Mouse (Mus musculus) thymus, postnatal 0 days (tissue): ENCODE results near the gene Cacna1c. TPM values are rescaled to one million over a fixed set of nuclear protein-coding genes. Genes with fewer than 3 reads are reported as not detected.

Source experiments
- DNase-seq: peaks from one replicate; pipeline ENCODE4 v3.0.0-alpha.2; 2015; ENCODE audit warnings: low spot score
- polyA plus RNA-seq: library from polyadenylated mRNA; unstranded; fragments of >200 nt; fragmentation: Nextera tagmentation; extraction: Ambion mirVana; gene quantifications from 2 replicates; pipeline ENCODE4 v1.2.1, GENCODE M21; 2015

The Cacna1c gene
- polyA plus RNA-seq, 1 experiment from 2014 or later: 0.96 TPM

GRCm38 (mm10) chr6:118966904-118967303, 229.3 kb downstream of the Cacna1c start:
- DNase-seq: no peak

- DNase-seq: peak; percentile 23
Observed at GRCm38 (mm10) chr6:118965577-118965976, 230.6 kb downstream of the Cacna1c start.

- DNase-seq: no peak
Observed at GRCm38 (mm10) chr6:118963806-118964205, 232.4 kb downstream of the Cacna1c start.

- DNase-seq: no peak
Observed at GRCm38 (mm10) chr6:118963283-118963682, 232.9 kb downstream of the Cacna1c start.

- no peak for DNase-seq
Observed at GRCm38 (mm10) chr6:118958529-118958928, 237.7 kb downstream of the Cacna1c start.

- DNase-seq: no peak
Observed at GRCm38 (mm10) chr6:118956234-118956633, 240.0 kb downstream of the Cacna1c start.

- DNase-seq: no peak
Observed at GRCm38 (mm10) chr6:118955777-118956176, 240.4 kb downstream of the Cacna1c start.

GRCm38 (mm10) chr6:118954988-118955554, 241.1 kb downstream of the Cacna1c start:
- no peak for DNase-seq

- no peak for DNase-seq
Observed at GRCm38 (mm10) chr6:118952377-118952776, 243.8 kb downstream of the Cacna1c start.

- no peak for DNase-seq
Observed at GRCm38 (mm10) chr6:118950190-118950589, 246.0 kb downstream of the Cacna1c start.

- DNase-seq: no peak
Observed at GRCm38 (mm10) chr6:118947286-118947685, 248.9 kb downstream of the Cacna1c start.

GRCm38 (mm10) chr6:118946660-118947059, 249.6 kb downstream of the Cacna1c start:
- no peak for DNase-seq

- no peak for DNase-seq
Observed at GRCm38 (mm10) chr6:118944093-118944492, 252.1 kb downstream of the Cacna1c start.

GRCm38 (mm10) chr6:118941816-118942215, 254.4 kb downstream of the Cacna1c start:
- DNase-seq: no peak

- DNase-seq: no peak
Observed at GRCm38 (mm10) chr6:118941036-118941435, 255.2 kb downstream of the Cacna1c start.

GRCm38 (mm10) chr6:118939626-118940025, 256.6 kb downstream of the Cacna1c start:
- DNase-seq: no peak

- DNase-seq: no peak
Observed at GRCm38 (mm10) chr6:118938386-118939096, 257.7 kb downstream of the Cacna1c start.

GRCm38 (mm10) chr6:118937536-118937935, 258.7 kb downstream of the Cacna1c start:
- DNase-seq: no peak

- DNase-seq: no peak
Observed at GRCm38 (mm10) chr6:118935520-118936415, 260.4 kb downstream of the Cacna1c start.

- DNase-seq: peak; percentile 87
Observed at GRCm38 (mm10) chr6:118934243-118934902, 261.8 kb downstream of the Cacna1c start.

- no peak for DNase-seq
Observed at GRCm38 (mm10) chr6:118933017-118933594, 263.1 kb downstream of the Cacna1c start.
